Mouse (Mus musculus): Measurements from ENCODE around the gene Klra17. TPM values are rescaled to one million over a fixed set of nuclear protein-coding genes. Genes with fewer than 3 reads are reported as not detected.

The Klra17 gene
- polyA plus RNA-seq (2015; fragmentation: Nextera tagmentation; extraction: Ambion mirVana): not detected in 2 replicates

DNA sequence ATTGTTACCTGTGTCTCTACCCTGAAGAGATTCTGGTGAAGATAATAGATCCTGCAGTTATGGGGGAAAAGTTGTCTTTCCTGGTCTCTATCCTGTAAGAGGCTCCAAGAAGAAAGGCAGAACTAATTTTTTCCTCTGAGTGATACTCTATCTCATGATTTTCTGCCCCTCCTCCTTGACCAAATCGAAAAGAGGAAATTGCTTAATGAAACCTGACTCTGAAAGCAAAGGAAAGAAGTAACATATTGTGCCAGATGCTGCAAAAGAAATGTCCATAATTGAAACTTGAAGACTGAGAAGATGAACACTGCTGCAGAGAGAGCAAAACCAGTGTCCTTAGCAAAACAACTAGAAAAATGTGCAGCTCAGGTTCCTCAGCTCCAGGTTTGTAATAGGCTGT is at the start of gene Klra17:
Gene Klra17 (minus strand): TSS at position 124 of the 400 bp plus-strand sequence.

GRCm38 (mm10) chr6:129917476-129917946 is 41.0 kb upstream of the Klra17 start, which contains the start of gene Klra5:
Gene Klra5 (minus strand): TSS chr6:129917650.

DNA sequence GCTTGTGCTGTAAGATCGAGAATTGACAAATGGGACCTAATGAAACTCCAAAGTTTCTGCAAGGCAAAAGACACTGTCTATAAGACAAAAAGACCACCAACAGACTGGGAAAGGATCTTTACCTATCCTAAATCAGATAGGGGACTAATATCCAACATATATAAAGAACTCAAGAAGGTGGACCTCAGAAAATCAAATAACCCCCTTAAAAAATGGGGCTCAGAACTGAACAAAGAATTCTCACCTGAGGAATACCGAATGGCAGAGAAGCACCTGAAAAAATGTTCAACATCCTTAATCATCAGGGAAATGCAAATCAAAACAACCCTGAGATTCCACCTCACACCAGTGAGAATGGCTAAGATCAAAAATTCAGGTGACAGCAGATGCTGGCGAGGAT is 14.1 kb downstream of the Klra17 start, which contains the start of gene Gm17631:
Gene Gm17631 (plus strand): TSS at position 301 of the 400 bp plus-strand sequence.

GRCm38 (mm10) chr6:129784170-129784569 is 92.3 kb downstream of the Klra17 start, which contains the start of gene Gm156:
Gene Gm156 (minus strand): TSS chr6:129784270.

Other genes starting within 250 kb of the Klra17 start
- gene Klrc3, start 233.3 kb downstream of the Klra17 start, polyA plus RNA-seq (2015; fragmentation: Nextera tagmentation; extraction: Ambion mirVana): not detected in 2 replicates
- gene Klrc2, start 216.0 kb downstream of the Klra17 start, polyA plus RNA-seq (2015; fragmentation: Nextera tagmentation; extraction: Ambion mirVana): not detected in 2 replicates
- gene Klrc1, start 197.7 kb downstream of the Klra17 start, polyA plus RNA-seq (2015; fragmentation: Nextera tagmentation; extraction: Ambion mirVana): not detected in 2 replicates
- gene Klri1, start 159.5 kb downstream of the Klra17 start, polyA plus RNA-seq (2015; fragmentation: Nextera tagmentation; extraction: Ambion mirVana): not detected in 2 replicates
- gene Klri2, start 136.2 kb downstream of the Klra17 start, polyA plus RNA-seq (2015; fragmentation: Nextera tagmentation; extraction: Ambion mirVana): not detected in 2 replicates
- not detected in 2 replicates for gene Gm156, start 92.4 kb downstream of the Klra17 start, polyA plus RNA-seq (2015; fragmentation: Nextera tagmentation; extraction: Ambion mirVana)
- not detected in 2 replicates for gene Gm17631, start 14.0 kb downstream of the Klra17 start, polyA plus RNA-seq (2015; fragmentation: Nextera tagmentation; extraction: Ambion mirVana)
- not detected in 2 replicates for gene Klra5, start 41.0 kb upstream of the Klra17 start, polyA plus RNA-seq (2015; fragmentation: Nextera tagmentation; extraction: Ambion mirVana)
- not detected in 2 replicates for gene Klra6, start 150.3 kb upstream of the Klra17 start, polyA plus RNA-seq (2015; fragmentation: Nextera tagmentation; extraction: Ambion mirVana)
- not detected in 2 replicates for gene Klra4, start 190.6 kb upstream of the Klra17 start, polyA plus RNA-seq (2015; fragmentation: Nextera tagmentation; extraction: Ambion mirVana)